ENCODE assay signal across 8 mouse cellular contexts in genomic region chr9:108347024-108347423, GRCm38 (mm10). TPM values are rescaled to one million over a fixed set of nuclear protein-coding genes. Genes with fewer than 3 reads are reported as not detected.
DNase-seq lines count a peak whose midpoint lies in the region; ATAC-seq and TF ChIP-seq lines count a peak whose summit lies in the region.

No protein-coding gene starts in this region.

- TF ChIP-seq POLR2A in liver, adult 2 months (IDR thresholded peaks at IDR 0.05; ENCODE audit: extremely low read depth, insufficient read depth, low read length): no peak

- peak overlapping the region; percentile 87 for H3K27ac ChIP-seq in liver, adult 2 months (replicated peaks; ENCODE audit: insufficient read depth, low read depth, low read length)
- H3K27ac ChIP-seq in embryonic facial prominence, embryonic 13.5 days: peak overlapping the region; percentile 97
- peak overlapping the region; percentile 88 for H3K27ac ChIP-seq in intestine, embryonic 14.5 days (ENCODE audit: low read depth)
- peak overlapping the region; percentile 83 for H3K27ac ChIP-seq in neural tube, embryonic 12.5 days

- no peak for ATAC-seq in embryonic facial prominence, embryonic 13.5 days (ENCODE audit: insufficient number of reproducible peaks, insufficient read depth, low FRiP score, low TSS enrichment, low read depth)
- ATAC-seq in intestine, embryonic 14.5 days (replicated peaks; ENCODE audit: low FRiP score, low TSS enrichment, low read depth): no peak
- ATAC-seq in neural tube, embryonic 12.5 days (ENCODE audit: low FRiP score, low read depth): no peak

- H3K4me2 ChIP-seq in embryonic facial prominence, embryonic 13.5 days: peak overlapping the region; percentile 81
- peak overlapping the region; percentile 73 for H3K4me2 ChIP-seq in intestine, embryonic 14.5 days (ENCODE audit: low read length)
- H3K4me2 ChIP-seq in neural tube, embryonic 12.5 days (replicated peaks): peak overlapping the region; percentile 73

- peak overlapping the region; percentile 98 for H3K4me3 ChIP-seq in liver, adult 2 months (ENCODE audit: insufficient read depth, low read depth, low read length)
- peak overlapping the region; percentile 93 for H3K4me3 ChIP-seq in embryonic facial prominence, embryonic 13.5 days
- peak overlapping the region; percentile 82 for H3K4me3 ChIP-seq in intestine, embryonic 14.5 days (ENCODE audit: low read depth, low read length)
- H3K4me3 ChIP-seq in neural tube, embryonic 12.5 days: peak overlapping the region; percentile 95

- H3K9ac ChIP-seq in liver, adult 2 months (ENCODE audit: low read depth, low read length): peak overlapping the region; percentile 77
- peak overlapping the region; percentile 92 for H3K9ac ChIP-seq in embryonic facial prominence, embryonic 13.5 days
- H3K9ac ChIP-seq in intestine, embryonic 14.5 days (ENCODE audit: low read length): peak overlapping the region; percentile 55
- H3K9ac ChIP-seq in neural tube, embryonic 12.5 days: peak overlapping the region; percentile 92

- H3K4me1 ChIP-seq in liver, adult 2 months (ENCODE audit: control insufficient read depth, insufficient read depth, low read length): peaks cover 24% of the 10 kb centered on the region
- peaks cover 14% of the 10 kb centered on the region for H3K4me1 ChIP-seq in embryonic facial prominence, embryonic 13.5 days
- peaks cover 9% of the 10 kb centered on the region; the same call in 1 of the 2 replicates for H3K4me1 ChIP-seq in intestine, embryonic 14.5 days (replicated peaks; ENCODE audit: control insufficient read depth, insufficient read depth, low read length)
- peaks cover 14% of the 10 kb centered on the region for H3K4me1 ChIP-seq in neural tube, embryonic 12.5 days

- no peak for TF ChIP-seq CTCF in liver, adult 2 months (IDR thresholded peaks at IDR 0.05; ENCODE audit: low read depth, low read length)

- H3K79me2 ChIP-seq in liver, adult 2 months (ENCODE audit: control insufficient read depth, insufficient read depth, low read length): peaks cover 15% of the 10 kb centered on the region; the same call in 1 of the 2 replicates

- peaks cover 13% of the 10 kb centered on the region for H3K36me3 ChIP-seq in liver, adult 2 months (ENCODE audit: control insufficient read depth, insufficient read depth, low read length)
- peaks cover 23% of the 10 kb centered on the region for H3K36me3 ChIP-seq in embryonic facial prominence, embryonic 13.5 days
- peaks cover 15% of the 10 kb centered on the region for H3K36me3 ChIP-seq in intestine, embryonic 14.5 days (ENCODE audit: control insufficient read depth, insufficient read depth, low read length)
- H3K36me3 ChIP-seq in neural tube, embryonic 12.5 days: peaks cover 20% of the 10 kb centered on the region

- WGBS in liver, adult 2 months: 1% methylated on average over 11 of the region's 11 CpGs
- 3% methylated on average over 11 of the region's 11 CpGs for WGBS in embryonic facial prominence, embryonic 13.5 days
- WGBS in intestine, embryonic 14.5 days: 6% methylated on average over 11 of the region's 11 CpGs
- WGBS in neural tube, embryonic 12.5 days: 6% methylated on average over 11 of the region's 11 CpGs

- H3K9me3 ChIP-seq in embryonic facial prominence, embryonic 13.5 days: no peaks in the 10 kb centered on the region
- H3K9me3 ChIP-seq in intestine, embryonic 14.5 days (ENCODE audit: control insufficient read depth, low read length): no peaks in the 10 kb centered on the region
- no peaks in the 10 kb centered on the region for H3K9me3 ChIP-seq in neural tube, embryonic 12.5 days

- peak; percentile 74 for DNase-seq in liver, adult 2 months (ENCODE audit: extremely low read depth, low read depth, low spot score)
- no peak for DNase-seq in liver
- DNase-seq in intestine, embryonic 14.5 days (ENCODE audit: low spot score): no peak
- no peak for DNase-seq in layer of hippocampus, adult 9-10 months (ENCODE audit: low spot score)
- DNase-seq in thymus, postnatal 36 days: no peak
- DNase-seq in left cerebral cortex, adult 8-10 months (ENCODE audit: low spot score in 2 of 2): no peak

- no peaks in the 10 kb centered on the region for H3K27me3 ChIP-seq in liver, adult 2 months (ENCODE audit: control insufficient read depth, insufficient read depth, low read length)
- no peaks in the 10 kb centered on the region for H3K27me3 ChIP-seq in embryonic facial prominence, embryonic 13.5 days
- no peaks in the 10 kb centered on the region for H3K27me3 ChIP-seq in intestine, embryonic 14.5 days (replicated peaks; ENCODE audit: control insufficient read depth, insufficient read depth, low read length)
- no peaks in the 10 kb centered on the region for H3K27me3 ChIP-seq in neural tube, embryonic 12.5 days (replicated peaks)

RNA-seq across cellular contexts. Expression of gene Usp4, which starts 0.6 kb away (rescaled TPM):
- 62.0 and 63.8 TPM in 2 replicates for total RNA-seq in liver, adult 2 months (2014; rRNA removed)
- polyA plus RNA-seq in liver, adult 2 months (2012; rRNA removed): 63.3 and 65.2 TPM in 2 replicates
- 106 and 110 TPM in 2 replicates for polyA plus RNA-seq in embryonic facial prominence, embryonic 13.5 days (2015; fragmentation: Nextera tagmentation; extraction: Ambion mirVana)
- 103 and 114 TPM in 2 replicates for polyA plus RNA-seq in intestine, embryonic 14.5 days (2014; fragmentation: Nextera tagmentation; extraction: Ambion mirVana)
- polyA plus RNA-seq in neural tube, embryonic 12.5 days (2016; fragmentation: Nextera tagmentation; extraction: Ambion mirVana): 124 and 138 TPM in 2 replicates
- 100 to 1,000 TPM; 103 to 109 (median 105) TPM for total RNA-seq in left cerebral cortex, adult 8-10 months (2022)

RNA-seq across cellular contexts. Expression of gene Gpx1, which starts 8.3 kb away (rescaled TPM):
- total RNA-seq in liver, adult 2 months (2014; rRNA removed): 5,129 and 5,348 TPM in 2 replicates
- 8,357 and 9,405 TPM in 2 replicates for polyA plus RNA-seq in liver, adult 2 months (2012; rRNA removed)
- 775 and 811 TPM in 2 replicates for polyA plus RNA-seq in embryonic facial prominence, embryonic 13.5 days (2015; fragmentation: Nextera tagmentation; extraction: Ambion mirVana)
- 760 and 815 TPM in 2 replicates for polyA plus RNA-seq in intestine, embryonic 14.5 days (2014; fragmentation: Nextera tagmentation; extraction: Ambion mirVana)
- 656 and 664 TPM in 2 replicates for polyA plus RNA-seq in neural tube, embryonic 12.5 days (2016; fragmentation: Nextera tagmentation; extraction: Ambion mirVana)
- total RNA-seq in left cerebral cortex, adult 8-10 months (2022): 100 to 1,000 TPM in 3 of 4 experiments, 10 to 100 TPM in 1; 97.3 to 121 (median 112) TPM

RNA-seq across cellular contexts. Expression of gene Tcta, which starts 41.1 kb away (rescaled TPM):
- total RNA-seq in liver, adult 2 months (2014; rRNA removed): 17.7 and 17.9 TPM in 2 replicates
- polyA plus RNA-seq in liver, adult 2 months (2012; rRNA removed): 35.2 and 41.2 TPM in 2 replicates
- polyA plus RNA-seq in embryonic facial prominence, embryonic 13.5 days (2015; fragmentation: Nextera tagmentation; extraction: Ambion mirVana): 31.5 and 34.2 TPM in 2 replicates
- 27.5 and 30.4 TPM in 2 replicates for polyA plus RNA-seq in intestine, embryonic 14.5 days (2014; fragmentation: Nextera tagmentation; extraction: Ambion mirVana)
- polyA plus RNA-seq in neural tube, embryonic 12.5 days (2016; fragmentation: Nextera tagmentation; extraction: Ambion mirVana): 44.3 and 47.5 TPM in 2 replicates
- 10 to 100 TPM; 37.0 to 40.4 (median 39.4) TPM for total RNA-seq in left cerebral cortex, adult 8-10 months (2022)

RNA-seq across cellular contexts. Expression of gene Rhoa, which starts 41.1 kb away (rescaled TPM):
- total RNA-seq in liver, adult 2 months (2014; rRNA removed): 123 TPM in 2 replicates
- 64.7 and 82.8 TPM in 2 replicates for polyA plus RNA-seq in liver, adult 2 months (2012; rRNA removed)
- polyA plus RNA-seq in embryonic facial prominence, embryonic 13.5 days (2015; fragmentation: Nextera tagmentation; extraction: Ambion mirVana): 437 and 448 TPM in 2 replicates
- 281 and 309 TPM in 2 replicates for polyA plus RNA-seq in intestine, embryonic 14.5 days (2014; fragmentation: Nextera tagmentation; extraction: Ambion mirVana)
- polyA plus RNA-seq in neural tube, embryonic 12.5 days (2016; fragmentation: Nextera tagmentation; extraction: Ambion mirVana): 313 and 363 TPM in 2 replicates
- 100 to 1,000 TPM; 164 to 176 (median 168) TPM for total RNA-seq in left cerebral cortex, adult 8-10 months (2022)

RNA-seq across cellular contexts. Expression of gene 1700102P08Rik, which starts 45.6 kb away (rescaled TPM):
- not detected in 2 replicates for total RNA-seq in liver, adult 2 months (2014; rRNA removed)
- not detected in 2 replicates for polyA plus RNA-seq in liver, adult 2 months (2012; rRNA removed)
- 1.1 TPM in 2 replicates for polyA plus RNA-seq in embryonic facial prominence, embryonic 13.5 days (2015; fragmentation: Nextera tagmentation; extraction: Ambion mirVana)
- 0.55 and 0.66 TPM in 2 replicates for polyA plus RNA-seq in intestine, embryonic 14.5 days (2014; fragmentation: Nextera tagmentation; extraction: Ambion mirVana)
- polyA plus RNA-seq in neural tube, embryonic 12.5 days (2016; fragmentation: Nextera tagmentation; extraction: Ambion mirVana): 1.3 and 1.7 TPM in 2 replicates
- total RNA-seq in left cerebral cortex, adult 8-10 months (2022): 1 to 10 TPM in 3 of 4 experiments, under 1 TPM in 1; 0.81 to 2.0 (median 1.8) TPM

Comparison
In these comparisons a context has a peak if more than half of its experiments do, and no peak if none do; other contexts are left out.
1. RNA of gene Gpx1, which starts 8.3 kb away (polyA plus RNA-seq): 8,357 to 9,405 TPM in liver, adult 2 months; 760 to 815 TPM in intestine, embryonic 14.5 days, 775 to 811 TPM in embryonic facial prominence, embryonic 13.5 days and 656 to 664 TPM in neural tube, embryonic 12.5 days; every median in the first group is over 10 times any median in the second.
2. Peak in every context shown above with its lines, with median percentiles within 50 percentile points of each other: H3K27ac ChIP-seq, H3K4me3 ChIP-seq, H3K9ac ChIP-seq and H3K4me2 ChIP-seq.